Comparison of ENCODE assay signal across 26 mouse cellular contexts in the genomic region with DNA sequence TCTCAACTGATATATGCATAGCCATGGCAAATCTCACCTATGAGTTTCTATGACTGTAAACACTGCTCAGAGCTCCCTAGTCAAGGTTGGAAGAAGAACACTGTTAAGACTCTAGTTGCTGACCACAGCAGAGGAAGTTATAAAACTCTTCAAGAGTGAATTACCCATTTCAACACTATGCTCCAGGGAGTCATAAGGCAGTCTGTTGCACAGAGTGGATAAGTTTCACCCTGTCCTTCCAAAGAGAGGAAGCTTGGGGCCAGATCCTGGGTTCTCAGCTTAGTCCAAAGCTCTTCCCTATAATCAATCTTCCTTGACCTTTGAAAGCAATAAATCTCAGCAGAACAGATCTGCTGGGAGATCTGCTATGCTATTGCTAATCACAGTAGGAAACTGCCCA.
DNase-seq lines count a peak whose midpoint lies in the region; ATAC-seq and TF ChIP-seq lines count a peak whose summit lies in the region.
"Had no signal": no experiment of that assay in that cellular context is flagged by ENCODE, and none has a peak within 500 bp of the region (broad histone marks: within the 10 kb centered on the region; RNA-seq: fewer than 3 reads in every experiment).

No protein-coding gene starts in this region.

- DNase-seq in heart, adult 11 months: peak; percentile 11
- no peak for DNase-seq in heart, embryonic 10.5 days (ENCODE audit: low spot score)
- no peak for DNase-seq in urinary bladder, postnatal 36 days (ENCODE audit: low spot score in 2 of 2)
- no peak for DNase-seq in stomach, postnatal 0 days (ENCODE audit: low spot score)
- DNase-seq: adrenal gland, postnatal 25 days; B cell, adult 2 months; cerebellum, adult 11-12 months; cerebellum, postnatal 36 days; forebrain, postnatal 0 days; gastrocnemius, adult 2 months; heart, adult 18-20 months; heart, postnatal 36 days; liver, embryonic 13.5 days; lung, postnatal 4 days; right cerebral cortex, postnatal 25 days; thymus, adult 2 months had no signal

- H3K4me2 ChIP-seq in intestine, embryonic 15.5 days (replicated peaks): no peak overlapping the region
- no peak overlapping the region for H3K4me2 ChIP-seq in stomach, postnatal 0 days (replicated peaks; ENCODE audit: low read depth)
- H3K4me2 ChIP-seq: embryonic facial prominence, embryonic 12.5 days; limb, embryonic 13.5 days; liver, embryonic 13.5 days; lung, embryonic 15.5 days; midbrain, embryonic 11.5 days; stomach, embryonic 15.5 days had no signal

- H3K36me3 ChIP-seq in heart, embryonic 10.5 days: no peaks in the 10 kb centered on the region
- H3K36me3 ChIP-seq in intestine, embryonic 15.5 days: no peaks in the 10 kb centered on the region
- H3K36me3 ChIP-seq in stomach, postnatal 0 days (ENCODE audit: control insufficient read depth, insufficient read depth, low read length): no peaks in the 10 kb centered on the region
- H3K36me3 ChIP-seq: embryonic facial prominence, embryonic 12.5 days; limb, embryonic 13.5 days; liver, embryonic 13.5 days; lung, embryonic 15.5 days; stomach, embryonic 15.5 days had no signal

- no peak for TF ChIP-seq EP300 in stomach, postnatal 0 days (optimal IDR thresholded peaks at IDR 0.05)

- peak; percentile 62 for ATAC-seq in common myeloid progenitor, adult 5-6 weeks (replicated peaks; ENCODE audit: low read depth, poor library complexity, severe bottlenecking)
- ATAC-seq in intestine, embryonic 15.5 days: peak; percentile 92
- peak; percentile 70 for ATAC-seq in megakaryocyte progenitor cell, adult 5-6 weeks (replicated peaks; ENCODE audit: poor library complexity)
- ATAC-seq in stomach, postnatal 0 days (ENCODE audit: low FRiP score, low TSS enrichment): no peak
- ATAC-seq: forebrain, postnatal 0 days; hindbrain, postnatal 0 days had no signal

- no peak overlapping the region for H3K27ac ChIP-seq in heart, embryonic 10.5 days
- H3K27ac ChIP-seq in intestine, embryonic 15.5 days: no peak overlapping the region
- H3K27ac ChIP-seq in stomach, postnatal 0 days (replicated peaks): no peak overlapping the region
- H3K27ac ChIP-seq: embryonic facial prominence, embryonic 12.5 days; gastrocnemius, adult 2 months; hindbrain, postnatal 0 days; limb, embryonic 13.5 days; liver, embryonic 13.5 days; lung, embryonic 15.5 days; stomach, embryonic 15.5 days had no signal

- H3K4me1 ChIP-seq in heart, embryonic 10.5 days: no peaks in the 10 kb centered on the region
- H3K4me1 ChIP-seq in intestine, embryonic 15.5 days (replicated peaks): no peaks in the 10 kb centered on the region
- no peaks in the 10 kb centered on the region for H3K4me1 ChIP-seq in stomach, postnatal 0 days (replicated peaks; ENCODE audit: control insufficient read depth, insufficient read depth)
- H3K4me1 ChIP-seq: embryonic facial prominence, embryonic 12.5 days; limb, embryonic 13.5 days; liver, embryonic 13.5 days; lung, embryonic 15.5 days; stomach, embryonic 15.5 days had no signal

- no peak overlapping the region for H3K9ac ChIP-seq in intestine, embryonic 15.5 days
- H3K9ac ChIP-seq in stomach, postnatal 0 days (ENCODE audit: low read length): no peak overlapping the region
- H3K9ac ChIP-seq: embryonic facial prominence, embryonic 12.5 days; forebrain, postnatal 0 days; limb, embryonic 13.5 days; liver, embryonic 13.5 days; lung, embryonic 15.5 days; stomach, embryonic 15.5 days had no signal

- no peaks in the 10 kb centered on the region for H3K9me3 ChIP-seq in heart, embryonic 10.5 days
- H3K9me3 ChIP-seq in intestine, embryonic 15.5 days: no peaks in the 10 kb centered on the region
- no peaks in the 10 kb centered on the region for H3K9me3 ChIP-seq in stomach, postnatal 0 days (ENCODE audit: control insufficient read depth, low read length)
- H3K9me3 ChIP-seq: embryonic facial prominence, embryonic 12.5 days; limb, embryonic 13.5 days; liver, embryonic 13.5 days; lung, embryonic 15.5 days; stomach, embryonic 15.5 days had no signal

- no peak for TF ChIP-seq CTCF in stomach, postnatal 0 days (IDR thresholded peaks at IDR 0.05; ENCODE audit: low read depth)

- no peaks in the 10 kb centered on the region for H3K27me3 ChIP-seq in heart, embryonic 10.5 days (ENCODE audit: insufficient read depth, poor library complexity, severe bottlenecking)
- H3K27me3 ChIP-seq in intestine, embryonic 15.5 days (replicated peaks): no peaks in the 10 kb centered on the region
- no peaks in the 10 kb centered on the region for H3K27me3 ChIP-seq in stomach, postnatal 0 days (ENCODE audit: control insufficient read depth, insufficient read depth, low read length)
- H3K27me3 ChIP-seq: embryonic facial prominence, embryonic 12.5 days; limb, embryonic 13.5 days; liver, embryonic 13.5 days; lung, embryonic 15.5 days; stomach, embryonic 15.5 days had no signal

- H3K4me3 ChIP-seq in heart, embryonic 10.5 days: no peak overlapping the region
- no peak overlapping the region for H3K4me3 ChIP-seq in intestine, embryonic 15.5 days (replicated peaks)
- no peak overlapping the region for H3K4me3 ChIP-seq in stomach, postnatal 0 days (ENCODE audit: low read depth, low read length)
- H3K4me3 ChIP-seq: embryonic facial prominence, embryonic 12.5 days; erythroblast, embryonic 14.5 days; gastrocnemius, adult 2 months; limb, embryonic 13.5 days; liver, embryonic 13.5 days; lung, embryonic 15.5 days; stomach, embryonic 15.5 days had no signal
